Mouse (Mus musculus): ENCODE measurements at regions not wholly inside any gene's neighbourhood (a gene's known extent, or its start where the extent isn't known, plus 50 kb on each side); places are given as distances from the start of the nearest gene placed in this dataset.

DNA sequence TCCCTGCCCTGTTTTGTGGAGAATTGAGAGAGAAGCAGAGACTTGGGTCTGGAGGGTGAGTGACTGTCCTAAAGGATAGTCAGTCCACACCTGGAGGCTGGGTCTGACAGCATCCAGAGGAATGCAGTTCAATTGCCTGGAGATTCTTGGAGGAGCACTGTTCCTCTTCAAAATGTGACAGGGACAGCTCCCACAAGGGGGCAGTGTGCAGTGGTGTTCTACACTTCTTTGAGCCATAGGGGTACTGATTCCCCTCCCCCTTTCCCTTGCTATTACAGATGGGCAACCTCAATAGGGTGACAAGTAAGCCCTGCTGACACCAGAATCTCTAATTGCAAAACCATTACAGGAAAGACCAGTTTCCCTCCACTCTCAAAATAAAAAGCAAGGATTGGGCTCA is 63.7 kb upstream of the Gm773 start:
- DNase-seq (ENCODE audit: low spot score), result no peak

DNA sequence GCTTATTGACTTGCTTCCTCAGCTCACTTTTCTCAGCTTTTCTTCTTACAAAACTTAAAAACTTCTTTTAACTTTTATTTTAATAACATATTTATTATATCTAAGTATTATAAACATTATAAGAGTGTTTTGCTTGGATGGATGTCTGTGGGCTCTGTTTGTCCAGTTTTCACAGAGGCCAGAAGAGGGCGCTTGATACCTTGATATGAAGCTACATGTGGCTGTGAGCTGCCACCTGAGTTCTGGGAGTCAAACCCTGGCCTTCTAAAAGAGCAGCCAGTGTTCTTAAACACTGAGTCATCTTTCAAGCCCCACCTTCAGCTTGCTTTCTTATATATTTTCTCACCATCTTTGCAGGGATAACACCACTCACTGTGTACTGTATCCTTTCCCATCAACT is 61.5 kb upstream of the Gm773 start:
- peak; percentile 3 for DNase-seq (ENCODE audit: low spot score)

DNA sequence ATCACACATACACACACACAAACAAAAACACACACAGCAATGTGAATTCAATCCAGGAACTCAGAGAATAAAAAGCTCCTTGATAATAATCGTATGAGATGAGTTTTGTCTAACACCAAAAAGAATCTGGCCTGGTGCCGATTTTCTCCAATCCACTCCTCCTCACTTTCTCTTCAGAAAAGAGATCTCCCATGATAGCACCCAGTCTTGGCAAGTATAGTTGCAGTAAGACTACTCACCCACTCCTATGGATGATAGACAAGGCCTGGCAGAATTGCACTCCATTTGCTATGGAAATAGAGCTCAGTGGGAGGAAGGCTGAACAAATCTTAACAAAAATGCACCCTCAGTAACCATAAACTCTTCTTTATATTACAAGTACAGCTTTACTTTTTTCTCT is 57.0 kb upstream of the Gm773 start:
- DNase-seq (ENCODE audit: low spot score), result no peak

All from gastrocnemius, adult 18-20 months (tissue).